Mouse (Mus musculus) CH12.LX (cell line): ENCODE results near the gene Erbb4. TPM values are rescaled to one million over a fixed set of nuclear protein-coding genes. Genes with fewer than 3 reads are reported as not detected.

ENCODE experiments used
- DNase-seq: peaks from one replicate; pipeline ENCODE4 v3.0.0-alpha.2; 2013; ENCODE audit errors: extremely low read depth
- H3K27ac ChIP-seq: 2 replicates; pipeline ENCODE4 v1.5.1; 2012; ENCODE audit warnings: low read depth, mild to moderate bottlenecking, control low read depth, moderate library complexity; ENCODE audit not compliant: insufficient read depth
- H3K27me3 ChIP-seq: replicated peaks from 2 replicates; pipeline ENCODE3; 2012; ENCODE audit warnings: inconsistent platforms
- H3K36me3 ChIP-seq, 2 experiments: replicated peaks in 1 of 2; 2 replicates each; pipeline versions ENCODE3 to v1.6.1; 2012; ENCODE audit warnings: inconsistent platforms in 1 of 2, low read length in 1 of 2, mild to moderate bottlenecking in 1 of 2, mixed read lengths in 1 of 2, moderate library complexity in 1 of 2; ENCODE audit not compliant: control insufficient read depth in 1 of 2, insufficient read depth in 1 of 2
- H3K4me1 ChIP-seq, 2 experiments: 2 replicates each; pipeline ENCODE4 v1.6.1; 2012; ENCODE audit warnings: inconsistent platforms in 1 of 2, moderate library complexity in 1 of 2; ENCODE audit not compliant: insufficient read depth in 2 of 2, control insufficient read depth in 1 of 2
- H3K4me2 ChIP-seq: 2 replicates; pipeline ENCODE4 v1.6.1; 2012; ENCODE audit warnings: low read depth, mild to moderate bottlenecking, control low read depth; ENCODE audit not compliant: poor library complexity, insufficient read depth, severe bottlenecking
- H3K4me3 ChIP-seq, 3 experiments: fragments of 150-350 bp in 1 of 3; sonication (generic) in 1 of 3; replicated peaks in 1 of 3; 2 replicates each; pipeline versions ENCODE3 to v1.5.1; 2011 to 2012; ENCODE audit warnings: low read depth in 2 of 3, low read length in 2 of 3, mild to moderate bottlenecking in 2 of 3, moderate library complexity in 2 of 3, control low read depth in 1 of 3, improper control_type of control experiment in 1 of 3, inconsistent platforms in 1 of 3, mixed read lengths in 1 of 3; ENCODE audit not compliant: poor library complexity in 1 of 3
- H3K79me2 ChIP-seq: replicated peaks from 2 replicates; pipeline ENCODE4 v1.6.1; 2012; ENCODE audit warnings: mild to moderate bottlenecking, moderate library complexity; ENCODE audit not compliant: control insufficient read depth, poor library complexity, insufficient read depth, severe bottlenecking; ENCODE audit errors: extremely low read depth
- H3K9ac ChIP-seq: 2 replicates; pipeline ENCODE4 v1.6.1; 2012; ENCODE audit warnings: low read depth, mild to moderate bottlenecking, control low read depth, moderate library complexity; ENCODE audit not compliant: insufficient read depth
- H3K9me3 ChIP-seq: replicated peaks from 2 replicates; pipeline ENCODE3; 2012; ENCODE audit warnings: low read length, inconsistent platforms, mixed read lengths
- E2F4 ChIP-seq: IDR thresholded peaks from 2 replicates; pipeline ENCODE4 v1.6.1; 2011; ENCODE audit warnings: low read depth, low read length, improper control_type of control experiment; ENCODE audit not compliant: insufficient replicate concordance
- ELF1 ChIP-seq: IDR thresholded peaks from 2 replicates; pipeline ENCODE4 v1.6.1; 2014; ENCODE audit warnings: low read depth, mild to moderate bottlenecking, inconsistent platforms, low read length, improper control_type of control experiment
- ETS1 ChIP-seq: conservative IDR thresholded peaks from 2 replicates; pipeline ENCODE4 v1.6.1; 2012; ENCODE audit warnings: low read depth, mild to moderate bottlenecking, inconsistent platforms, low read length, improper control_type of control experiment, moderate library complexity
- JUN ChIP-seq: IDR thresholded peaks from 2 replicates; pipeline ENCODE4 v1.6.1; 2011; ENCODE audit warnings: low read depth, mild to moderate bottlenecking, low read length, improper control_type of control experiment, moderate library complexity; ENCODE audit not compliant: insufficient read depth
- JUND ChIP-seq: conservative IDR thresholded peaks from 2 replicates; pipeline ENCODE4 v1.6.1; 2011; ENCODE audit warnings: low read depth, low read length, improper control_type of control experiment
- KAT2A ChIP-seq: IDR thresholded peaks from 2 replicates; pipeline ENCODE4 v1.6.1; 2012; ENCODE audit warnings: low read length, improper control_type of control experiment, inconsistent platforms; ENCODE audit not compliant: insufficient replicate concordance
- MAX ChIP-seq: IDR thresholded peaks from 2 replicates; pipeline ENCODE4 v1.6.1; 2011; ENCODE audit warnings: low read length, improper control_type of control experiment
- NELFE ChIP-seq: IDR thresholded peaks from 2 replicates; pipeline ENCODE4 v1.6.1; 2011; ENCODE audit warnings: low read depth, low read length, improper control_type of control experiment
- PAX5 ChIP-seq: IDR thresholded peaks from 2 replicates; pipeline ENCODE4 v1.6.1; 2012; ENCODE audit warnings: low read length, inconsistent platforms, mixed read lengths
- POLR2A ChIP-seq: IDR thresholded peaks from 2 replicates; pipeline ENCODE4 v1.6.1; 2011; ENCODE audit warnings: low read depth, mild to moderate bottlenecking, improper control_type of control experiment, low read length
- POLR2AphosphoS2 ChIP-seq: IDR thresholded peaks from 2 replicates; pipeline ENCODE4 v1.6.1; 2011; ENCODE audit warnings: low read depth, low read length, improper control_type of control experiment
- SIN3A ChIP-seq: IDR thresholded peaks from 2 replicates; pipeline ENCODE4 v1.6.1; 2012; ENCODE audit warnings: low read length, improper control_type of control experiment, inconsistent platforms
- ZMIZ1 ChIP-seq: IDR thresholded peaks from 2 replicates; pipeline ENCODE4 v1.6.1; 2012; ENCODE audit warnings: low read depth, mild to moderate bottlenecking, inconsistent platforms, low read length, improper control_type of control experiment
- ZNF384 ChIP-seq: IDR thresholded peaks from 2 replicates; pipeline ENCODE4 v1.6.1; 2012; ENCODE audit warnings: low read depth, low read length, improper control_type of control experiment, inconsistent platforms
- dilution Hi-C: fragments of 300-500 bp; cut with MboI; formaldehyde crosslinking; loops from 2 replicates; pipeline ENCODE4 v1.14.3; 2020; ENCODE audit warnings: low sequenced_read_pairs; ENCODE audit not compliant: extremely low pct_unique_long_range_greater_than_20kb, extremely low pct_ligation_motif_present
- in situ Hi-C: fragments of 300-500 bp; cut with MboI; formaldehyde crosslinking; loops from 3 replicates; pipeline ENCODE4 v1.14.3; 2019; ENCODE audit warnings: low sequenced_read_pairs, low pct_ligation_motif_present, low pct_unique_long_range_greater_than_20kb, mixed read lengths
- polyA plus RNA-seq: library from polyadenylated mRNA; unstranded; fragments of >175 nt; gene quantifications from 2 replicates; pipeline ENCODE4 v1.2.1, GENCODE M21; 2012; ENCODE audit warnings: low read depth; ENCODE audit not compliant: insufficient read length
- total RNA-seq, 2 experiments: library from RNA; depleted of rRNA; stranded (reverse); fragments of 300-350 nt in 1 of 2; fragments of >200 nt in 1 of 2; gene quantifications; 2 replicates each; pipeline ENCODE4 v1.2.3; 2012 to 2014

Erbb4 gene
- total and polyA plus RNA-seq, 3 experiments = not detected

DNA sequence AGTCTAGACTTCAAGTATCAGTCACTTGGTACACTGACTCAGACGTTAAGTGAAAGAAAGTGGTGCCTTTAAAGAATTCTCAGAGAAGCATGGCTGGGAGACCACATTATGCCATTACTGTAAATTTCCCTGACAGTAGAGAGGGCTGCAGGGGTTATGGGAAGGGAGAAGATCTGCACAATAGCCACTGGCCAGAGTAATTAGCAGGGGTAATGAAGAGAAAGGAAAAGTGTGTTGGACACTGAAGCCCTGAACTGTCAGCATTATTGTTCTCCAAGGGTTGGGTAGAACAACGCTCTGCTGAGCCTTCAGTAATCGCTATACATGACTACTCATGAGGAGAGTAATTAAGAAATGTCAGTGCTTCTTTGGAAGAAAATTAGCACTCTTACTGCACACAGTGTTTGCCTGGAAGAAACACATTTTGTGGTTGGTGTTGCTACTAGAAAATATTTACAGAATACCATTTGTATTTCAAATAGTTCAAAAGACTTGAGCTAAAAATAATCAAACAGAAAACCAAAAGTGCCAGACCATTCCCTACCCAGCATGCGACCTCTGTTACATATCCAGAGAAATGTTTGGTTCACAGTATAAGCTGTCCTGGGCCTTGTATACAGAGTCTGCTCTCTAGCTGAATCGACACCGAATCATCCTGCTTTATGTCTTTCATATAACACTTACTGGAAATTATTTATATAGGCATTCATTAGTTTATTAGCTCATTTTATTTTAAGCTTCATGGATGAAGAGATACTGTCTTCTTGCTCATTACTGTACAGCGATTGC is 965.1 kb downstream of the Erbb4 start:
- DNase-seq = no peak
- Histone ChIP-seq H3K27me3 (no peaks in the 10 kb centered on the region), H3K9me3 (peaks cover 19% of the 10 kb centered on the region), H3K4me1 (no peaks in the 10 kb centered on the region), H3K36me3 (no peaks in the 10 kb centered on the region), H3K27ac (no peak overlapping the region), H3K9ac (no peak overlapping the region), H3K4me3 (no peak overlapping the region), H3K79me2 (no peaks in the 10 kb centered on the region), H3K4me2 (no peak overlapping the region)
- TF ChIP-seq NELFE (no peak), ZNF384 (no peak), SIN3A (no peak), POLR2AphosphoS2 (no peak), ETS1 (no peak), POLR2A (no peak), ELF1 (no peak), PAX5 (no peak)
- dilution Hi-C loops (no loop called here), in situ Hi-C loops (no loop called here)

DNA sequence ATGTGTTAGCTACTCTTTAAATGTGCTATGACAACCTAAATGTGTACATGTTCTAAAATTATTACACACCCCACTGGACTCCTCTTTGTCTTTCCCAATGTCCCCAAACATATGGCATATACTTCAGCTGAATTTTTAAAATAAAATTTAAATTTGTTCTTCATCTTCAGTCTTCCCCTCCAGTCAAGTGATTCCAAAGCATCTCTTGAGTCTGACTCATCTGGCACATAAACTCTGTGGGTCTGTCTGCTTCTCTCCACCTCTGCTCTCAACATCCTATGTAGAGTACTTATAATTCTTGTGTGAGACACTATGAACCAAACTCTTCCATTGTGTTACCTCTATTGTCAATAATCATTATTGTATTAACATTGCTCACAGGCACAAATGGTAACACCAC is 972.9 kb downstream of the Erbb4 start:
- peaks cover 20% of the 10 kb centered on the region for H3K9me3 ChIP-seq
- in situ Hi-C loops = no loop called here
- H3K79me2 ChIP-seq = no peaks in the 10 kb centered on the region
- dilution Hi-C loops = no loop called here
- H3K4me2 ChIP-seq = no peak overlapping the region
- H3K36me3 ChIP-seq = no peaks in the 10 kb centered on the region
- H3K4me1 ChIP-seq = no peaks in the 10 kb centered on the region
- H3K9ac ChIP-seq = no peak overlapping the region
- H3K4me3 ChIP-seq = no peak overlapping the region
- H3K27me3 ChIP-seq = no peaks in the 10 kb centered on the region
- TF ChIP-seq MAX = no peak
- no peak for TF ChIP-seq JUN
- no peak for TF ChIP-seq KAT2A
- no peak for TF ChIP-seq E2F4
- no peak overlapping the region for H3K27ac ChIP-seq
- no peak for DNase-seq

DNA sequence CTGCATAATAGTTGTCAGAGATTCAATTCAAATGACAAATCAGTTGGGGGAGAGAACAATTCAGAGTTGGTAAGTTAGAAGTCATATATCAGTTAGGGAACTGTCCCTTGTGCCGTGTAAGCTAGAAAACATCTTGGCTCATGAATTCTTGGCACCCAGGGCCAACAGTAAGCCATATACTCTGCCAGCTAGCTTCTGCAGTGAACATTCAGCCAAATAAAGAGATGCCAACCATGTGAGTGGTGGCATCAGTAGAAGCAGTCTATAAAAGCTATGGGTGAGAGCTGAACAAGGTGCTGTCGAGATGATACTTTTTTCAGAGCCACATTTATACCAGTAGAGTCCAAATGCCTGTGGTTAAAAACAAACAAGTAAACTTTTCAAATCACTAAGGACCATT is 973.4 kb downstream of the Erbb4 start:
- in situ Hi-C loops = no loop called here
- TF ChIP-seq MAX (no peak), ZMIZ1 (no peak), JUND (no peak), ETS1 (no peak), SIN3A (no peak)
- TF ChIP-seq, all 38 proteins: peak for 0
- DNase-seq = no peak
- Histone ChIP-seq H3K27ac (no peak overlapping the region), H3K4me3 (no peak overlapping the region), H3K9me3 (peaks cover 17% of the 10 kb centered on the region), H3K27me3 (no peaks in the 10 kb centered on the region), H3K9ac (no peak overlapping the region), H3K4me1 (no peaks in the 10 kb centered on the region), H3K36me3 (no peaks in the 10 kb centered on the region), H3K79me2 (no peaks in the 10 kb centered on the region), H3K4me2 (no peak overlapping the region)
- dilution Hi-C loops = no loop called here
